Mouse (Mus musculus): ENCODE measurements around the gene Thap3. TPM values are rescaled to one million over a fixed set of nuclear protein-coding genes. Genes with fewer than 3 reads are reported as not detected.

Gene Thap3
- polyA plus RNA-seq, 1 experiment from 2014 or later: 6.8 TPM

GRCm38 (mm10) chr4:151948497-151949471, 40.0 kb downstream of the Thap3 start:
- H3K27ac ChIP-seq (ENCODE audit: low read depth): no peak overlapping the region
- H3K4me1 ChIP-seq (ENCODE audit: insufficient read depth): no peaks in the 10 kb centered on the region; the same call in 1 of the 2 replicates
- no peak overlapping the region for H3K4me3 ChIP-seq (ENCODE audit: low read depth, low read length)
- H3K9ac ChIP-seq (replicated peaks): no peak overlapping the region
- 82% methylated on average over 14 of the region's 14 CpGs for WGBS (ENCODE audit: insufficient replicate concordance)
- TF ChIP-seq EP300 (IDR thresholded peaks at IDR 0.05; ENCODE audit: low read depth) (no peak), CTCF (IDR thresholded peaks at IDR 0.05; ENCODE audit: low read depth) (no peak)
- H3K4me2 ChIP-seq (ENCODE audit: low read depth, low read length): no peak overlapping the region
- no peaks in the 10 kb centered on the region for H3K9me3 ChIP-seq (ENCODE audit: low read length)
- no peaks in the 10 kb centered on the region for H3K27me3 ChIP-seq (ENCODE audit: insufficient read depth, low read length)
- no peak for ATAC-seq
- DNase-seq: no peak
- H3K36me3 ChIP-seq (replicated peaks; ENCODE audit: insufficient read depth, low read length): peaks cover 31% of the 10 kb centered on the region

GRCm38 (mm10) chr4:151946211-151946610, 42.6 kb downstream of the Thap3 start:
- Histone ChIP-seq H3K4me2 (ENCODE audit: low read depth, low read length) (no peak overlapping the region), H3K9ac (replicated peaks) (no peak overlapping the region), H3K4me3 (ENCODE audit: low read depth, low read length) (no peak overlapping the region), H3K4me1 (ENCODE audit: insufficient read depth) (no peaks in the 10 kb centered on the region; the same call in 1 of the 2 replicates), H3K27ac (ENCODE audit: low read depth) (no peak overlapping the region), H3K36me3 (replicated peaks; ENCODE audit: insufficient read depth, low read length) (peaks cover 13% of the 10 kb centered on the region), H3K27me3 (ENCODE audit: insufficient read depth, low read length) (no peaks in the 10 kb centered on the region), H3K9me3 (ENCODE audit: low read length) (no peaks in the 10 kb centered on the region)
- no peak for ATAC-seq
- no peak for DNase-seq
- no peak for TF ChIP-seq CTCF (IDR thresholded peaks at IDR 0.05; ENCODE audit: low read depth)
- no peak for TF ChIP-seq EP300 (IDR thresholded peaks at IDR 0.05; ENCODE audit: low read depth)
- 85% methylated on average over 11 of the region's 11 CpGs for WGBS (ENCODE audit: insufficient replicate concordance)

- Histone ChIP-seq H3K27ac (ENCODE audit: low read depth) (0 out of 2 replicates have a peak overlapping the region, but pooled peaks have one; percentile 12), H3K9ac (replicated peaks) (no peak overlapping the region), H3K4me1 (ENCODE audit: insufficient read depth) (peaks cover 30% of the 10 kb centered on the region), H3K4me2 (ENCODE audit: low read depth, low read length) (no peak overlapping the region), H3K9me3 (ENCODE audit: low read length) (no peaks in the 10 kb centered on the region), H3K27me3 (ENCODE audit: insufficient read depth, low read length) (no peaks in the 10 kb centered on the region), H3K36me3 (replicated peaks; ENCODE audit: insufficient read depth, low read length) (0 out of 2 replicates have a peak, but pooled peaks cover 3% of the 10 kb centered on the region), H3K4me3 (ENCODE audit: low read depth, low read length) (no peak overlapping the region)
- DNase-seq: no peak
- WGBS (ENCODE audit: insufficient replicate concordance): 85% methylated on average over 3 of the region's 3 CpGs
- ATAC-seq: no peak
- TF ChIP-seq CTCF (IDR thresholded peaks at IDR 0.05; ENCODE audit: low read depth) (no peak), EP300 (IDR thresholded peaks at IDR 0.05; ENCODE audit: low read depth) (no peak)
These were observed 50.7 kb downstream of the Thap3 start for GRCm38 (mm10) chr4:151938089-151938488.

GRCm38 (mm10) chr4:151937441-151937840, 51.4 kb downstream of the Thap3 start:
- no peaks in the 10 kb centered on the region for H3K9me3 ChIP-seq (ENCODE audit: low read length)
- peaks cover 30% of the 10 kb centered on the region for H3K4me1 ChIP-seq (ENCODE audit: insufficient read depth)
- no peak overlapping the region for H3K9ac ChIP-seq (replicated peaks)
- 78% methylated on average over 13 of the region's 13 CpGs for WGBS (ENCODE audit: insufficient replicate concordance)
- H3K27ac ChIP-seq (ENCODE audit: low read depth): peak overlapping the region; percentile 36
- H3K4me2 ChIP-seq (ENCODE audit: low read depth, low read length): no peak overlapping the region
- DNase-seq: peak; percentile 54
- H3K36me3 ChIP-seq (replicated peaks; ENCODE audit: insufficient read depth, low read length): 0 out of 2 replicates have a peak, but pooled peaks cover 3% of the 10 kb centered on the region
- ATAC-seq: no peak
- TF ChIP-seq EP300 (IDR thresholded peaks at IDR 0.05; ENCODE audit: low read depth): no peak
- H3K27me3 ChIP-seq (ENCODE audit: insufficient read depth, low read length): no peaks in the 10 kb centered on the region
- H3K4me3 ChIP-seq (ENCODE audit: low read depth, low read length): no peak overlapping the region

- H3K4me2 ChIP-seq (ENCODE audit: low read depth, low read length): peak overlapping the region; percentile 83
- WGBS (ENCODE audit: insufficient replicate concordance): under 1% methylated on average over 23 of the region's 23 CpGs
- peaks cover 30% of the 10 kb centered on the region for H3K4me1 ChIP-seq (ENCODE audit: insufficient read depth)
- ATAC-seq (no peak), DNase-seq (no peak)
- H3K27me3 ChIP-seq (ENCODE audit: insufficient read depth, low read length): no peaks in the 10 kb centered on the region
- 0 out of 2 replicates have a peak, but pooled peaks cover 3% of the 10 kb centered on the region for H3K36me3 ChIP-seq (replicated peaks; ENCODE audit: insufficient read depth, low read length)
- peak overlapping the region; percentile 46 for H3K27ac ChIP-seq (ENCODE audit: low read depth)
- H3K4me3 ChIP-seq (ENCODE audit: low read depth, low read length): peak overlapping the region; percentile 67
- H3K9me3 ChIP-seq (ENCODE audit: low read length): no peaks in the 10 kb centered on the region
- H3K9ac ChIP-seq (replicated peaks): peak overlapping the region; percentile 91
- no peak for TF ChIP-seq CTCF (IDR thresholded peaks at IDR 0.05; ENCODE audit: low read depth)
- TF ChIP-seq EP300 (IDR thresholded peaks at IDR 0.05; ENCODE audit: low read depth): no peak
These were observed 54.6 kb downstream of the Thap3 start for GRCm38 (mm10) chr4:151934215-151934572.

- H3K27me3 ChIP-seq (ENCODE audit: insufficient read depth, low read length): no peaks in the 10 kb centered on the region
- peak within 1 kb of the TSS; percentile 83 for H3K4me2 ChIP-seq (ENCODE audit: low read depth, low read length)
- WGBS (ENCODE audit: insufficient replicate concordance): 1% methylated on average over 67 of the region's 83 CpGs
- peak within 1 kb of the TSS; percentile 46 for H3K27ac ChIP-seq (ENCODE audit: low read depth)
- TF ChIP-seq EP300 (IDR thresholded peaks at IDR 0.05; ENCODE audit: low read depth) (no peak), CTCF (IDR thresholded peaks at IDR 0.05; ENCODE audit: low read depth) (peak; percentile 100)
- ATAC-seq (peak; percentile 91), DNase-seq (peak; percentile 95)
- H3K9me3 ChIP-seq (ENCODE audit: low read length): no peaks in the 10 kb centered on the region
- H3K9ac ChIP-seq (replicated peaks): peak within 1 kb of the TSS; percentile 91
- peaks cover 28% of the 10 kb centered on the region for H3K4me1 ChIP-seq (ENCODE audit: insufficient read depth)
- H3K4me3 ChIP-seq (ENCODE audit: low read depth, low read length): peak within 1 kb of the TSS; percentile 67
- 0 out of 2 replicates have a peak, but pooled peaks cover 3% of the 10 kb centered on the region for H3K36me3 ChIP-seq (replicated peaks; ENCODE audit: insufficient read depth, low read length)
These were observed 55.1 kb downstream of the Thap3 start, which contains the start of gene Dnajc11 for GRCm38 (mm10) chr4:151933505-151934214. Gene Dnajc11, plus strand, starts transcription at chr4:151933691.

Other genes starting within 250 kb of the Thap3 start
- gene Camta1, start 127.1 kb downstream of the Thap3 start, polyA plus RNA-seq (2015; fragmentation: Nextera tagmentation; extraction: Ambion mirVana): 47.9 and 48.3 TPM in 2 replicates
- gene Dnajc11, start 55.3 kb downstream of the Thap3 start, polyA plus RNA-seq (2015; fragmentation: Nextera tagmentation; extraction: Ambion mirVana): 28.8 and 29.2 TPM in 2 replicates
- 3.6 and 4.1 TPM in 2 replicates for gene Phf13, start 7.3 kb upstream of the Thap3 start, polyA plus RNA-seq (2015; fragmentation: Nextera tagmentation; extraction: Ambion mirVana)
- gene Klhl21, start 19.8 kb upstream of the Thap3 start, polyA plus RNA-seq (2015; fragmentation: Nextera tagmentation; extraction: Ambion mirVana): 4.2 TPM in 2 replicates
- 7.4 and 8.5 TPM in 2 replicates for gene Zbtb48, start 38.7 kb upstream of the Thap3 start, polyA plus RNA-seq (2015; fragmentation: Nextera tagmentation; extraction: Ambion mirVana)
- gene Tas1r1, start 49.6 kb upstream of the Thap3 start, polyA plus RNA-seq (2015; fragmentation: Nextera tagmentation; extraction: Ambion mirVana): 0.07 TPM in 2 replicates
- gene Nol9, start 50.3 kb upstream of the Thap3 start, polyA plus RNA-seq (2015; fragmentation: Nextera tagmentation; extraction: Ambion mirVana): 8.0 and 8.5 TPM in 2 replicates
- gene Plekhg5, start 83.5 kb upstream of the Thap3 start, polyA plus RNA-seq (2015; fragmentation: Nextera tagmentation; extraction: Ambion mirVana): 1.8 and 2.1 TPM in 2 replicates
- 0.15 TPM in 1 of 2 replicates, not detected in the other for gene Tnfrsf25, start 126.9 kb upstream of the Thap3 start, polyA plus RNA-seq (2015; fragmentation: Nextera tagmentation; extraction: Ambion mirVana)
- gene Espn, start 163.4 kb upstream of the Thap3 start, polyA plus RNA-seq (2015; fragmentation: Nextera tagmentation; extraction: Ambion mirVana): 1.8 and 2.2 TPM in 2 replicates
- gene Hes2, start 169.9 kb upstream of the Thap3 start, polyA plus RNA-seq (2015; fragmentation: Nextera tagmentation; extraction: Ambion mirVana): not detected in 2 replicates
- gene Acot7, start 189.1 kb upstream of the Thap3 start, polyA plus RNA-seq (2015; fragmentation: Nextera tagmentation; extraction: Ambion mirVana): 10.7 and 12.0 TPM in 2 replicates

Data from liver, postnatal 0 days (tissue).